Mouse (Mus musculus): ENCODE measurements around the gene Slc25a47. TPM values are rescaled to one million over a fixed set of nuclear protein-coding genes. Genes with fewer than 3 reads are reported as not detected.

Gene Slc25a47
- total RNA-seq, 2 experiments from 2014 or later: 2.8 to 9.0 TPM

DNA sequence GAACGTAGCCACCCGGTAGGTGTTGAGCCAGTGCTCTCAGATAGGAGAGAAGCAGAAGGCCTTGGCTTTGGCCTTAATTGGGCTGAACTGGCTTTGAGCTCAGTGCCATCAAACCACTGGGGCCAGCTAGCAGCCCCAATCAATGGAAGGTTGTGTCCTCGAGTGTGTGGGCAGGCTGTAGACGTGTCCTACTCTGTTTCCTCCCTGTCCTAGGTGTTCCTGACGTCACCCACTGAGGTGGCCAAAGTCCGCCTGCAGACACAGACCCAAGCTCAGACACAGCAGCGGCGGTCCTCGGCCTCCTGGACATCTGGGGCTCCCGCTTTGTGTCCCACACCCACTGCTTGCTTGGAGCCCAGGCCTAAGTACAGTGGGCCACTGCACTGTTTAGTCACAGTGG, 19.2 kb downstream of the Slc25a47 start:
- no peak for ATAC-seq (replicated peaks; ENCODE audit: low FRiP score, poor library complexity, severe bottlenecking)

DNA sequence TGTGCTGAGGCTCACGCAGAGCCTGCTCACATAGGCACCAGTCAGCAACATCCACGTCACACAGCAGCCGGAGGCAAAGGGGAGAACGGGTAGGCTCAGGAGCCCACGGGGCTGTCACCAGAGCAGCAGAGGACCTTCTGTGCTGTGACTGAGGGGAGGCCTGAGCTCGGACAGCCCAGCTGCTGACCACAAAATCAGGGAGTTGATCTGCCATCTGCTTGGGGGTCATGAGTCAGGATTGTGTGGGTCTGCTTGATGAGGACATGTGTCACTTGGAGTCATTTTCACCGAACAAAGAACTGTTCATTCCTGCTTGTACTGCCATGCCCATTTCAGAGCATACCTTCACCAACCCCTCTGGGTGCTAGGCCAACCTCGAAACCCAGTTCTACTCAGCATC, 20.3 kb downstream of the Slc25a47 start:
- ATAC-seq (replicated peaks; ENCODE audit: low FRiP score, poor library complexity, severe bottlenecking): no peak

DNA sequence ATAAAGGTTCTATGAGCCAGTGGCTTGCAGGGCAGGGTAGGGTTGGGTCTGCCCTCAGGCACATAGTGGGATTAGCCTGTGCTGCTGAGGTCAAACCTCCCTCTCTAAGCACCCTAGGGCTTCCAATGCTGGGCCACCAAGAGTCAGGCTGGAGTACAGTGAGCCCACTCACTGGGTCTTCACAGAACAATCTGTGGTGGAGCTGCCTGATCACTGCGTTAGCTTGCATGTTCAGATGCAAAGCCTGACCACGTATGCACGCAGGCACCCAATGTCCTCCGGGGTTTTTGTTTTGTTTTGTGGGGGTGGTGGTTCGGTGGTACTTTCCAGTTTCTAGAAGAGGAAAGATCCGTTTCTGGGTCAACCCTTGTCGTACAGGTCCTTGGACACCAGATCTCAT, 21.3 kb downstream of the Slc25a47 start:
- ATAC-seq (replicated peaks; ENCODE audit: low FRiP score, poor library complexity, severe bottlenecking): no peak

DNA sequence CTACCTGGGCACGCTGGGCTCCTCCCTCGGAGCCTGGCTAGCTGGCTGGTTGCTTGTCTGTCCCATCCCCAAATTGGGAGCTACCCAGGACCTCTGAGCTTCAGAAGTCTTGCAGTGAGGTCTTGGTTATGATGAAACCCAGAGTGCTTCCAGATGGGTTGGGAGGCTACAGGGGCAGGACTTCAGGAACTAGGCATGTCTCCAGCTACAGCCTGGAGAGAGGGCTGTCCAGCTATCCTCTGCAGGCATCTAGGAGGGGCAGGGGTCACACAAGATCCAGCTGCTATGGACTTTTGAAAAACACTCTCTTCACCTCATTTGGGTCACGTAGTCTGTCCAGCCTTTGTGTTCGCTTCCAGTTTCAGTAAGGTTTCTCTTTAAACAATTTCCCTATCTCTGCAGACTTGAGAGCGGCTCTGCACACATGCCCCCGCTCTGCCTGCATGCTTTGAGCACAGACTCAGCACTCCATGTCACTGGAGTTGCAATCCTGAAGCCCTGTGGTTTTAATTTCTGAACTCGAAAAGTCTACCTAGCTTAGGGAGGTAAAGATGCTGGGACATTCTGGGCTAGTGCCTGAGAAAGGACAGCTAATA, 21.8 kb downstream of the Slc25a47 start:
- ATAC-seq (replicated peaks; ENCODE audit: low FRiP score, poor library complexity, severe bottlenecking): no peak

DNA sequence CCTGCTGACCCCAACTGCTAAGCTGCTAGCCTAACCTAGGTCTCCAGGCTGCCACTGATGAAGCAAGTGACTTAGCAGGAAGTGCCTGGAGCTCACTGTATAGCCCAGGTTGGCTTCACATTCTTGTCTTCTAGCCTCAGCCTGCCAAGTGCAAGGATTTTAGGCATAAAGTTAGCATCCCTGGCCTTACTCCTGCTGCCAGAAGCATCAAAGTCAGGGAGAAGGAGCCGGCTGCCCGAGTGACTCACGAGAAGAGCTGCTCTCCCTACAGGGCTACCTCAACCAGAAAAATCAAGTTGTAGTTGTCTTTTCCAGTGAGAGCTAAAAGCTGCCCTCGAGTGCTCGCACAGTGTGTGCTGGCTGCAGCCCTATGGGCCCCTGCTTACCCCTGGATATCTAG, 22.6 kb downstream of the Slc25a47 start:
- no peak for ATAC-seq (replicated peaks; ENCODE audit: low FRiP score, poor library complexity, severe bottlenecking)

DNA sequence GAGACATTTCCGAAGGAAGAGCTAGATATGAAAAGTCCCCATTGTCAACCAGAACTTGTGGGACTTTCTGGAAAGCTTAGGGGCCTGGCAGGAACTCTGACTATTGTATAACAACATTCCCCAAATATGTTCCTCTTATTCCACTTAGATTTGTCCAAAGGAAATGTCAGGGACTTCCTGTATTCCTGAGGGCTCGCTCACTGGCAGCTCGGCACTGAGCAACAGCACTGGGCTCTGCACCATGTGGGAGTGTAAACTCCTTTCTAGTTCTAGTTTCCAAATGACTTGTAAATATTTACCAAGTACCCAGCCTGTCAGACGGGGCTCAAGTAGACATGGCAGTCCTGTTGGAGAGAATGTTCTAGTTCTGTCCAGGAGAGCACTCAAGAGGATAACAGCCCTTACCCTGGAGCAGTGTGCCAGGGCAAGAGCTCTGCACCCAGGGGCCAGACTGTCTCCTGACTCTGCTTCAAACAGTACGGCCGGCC, 29.2 kb downstream of the Slc25a47 start:
- ATAC-seq (replicated peaks; ENCODE audit: low FRiP score, poor library complexity, severe bottlenecking): no peak

DNA sequence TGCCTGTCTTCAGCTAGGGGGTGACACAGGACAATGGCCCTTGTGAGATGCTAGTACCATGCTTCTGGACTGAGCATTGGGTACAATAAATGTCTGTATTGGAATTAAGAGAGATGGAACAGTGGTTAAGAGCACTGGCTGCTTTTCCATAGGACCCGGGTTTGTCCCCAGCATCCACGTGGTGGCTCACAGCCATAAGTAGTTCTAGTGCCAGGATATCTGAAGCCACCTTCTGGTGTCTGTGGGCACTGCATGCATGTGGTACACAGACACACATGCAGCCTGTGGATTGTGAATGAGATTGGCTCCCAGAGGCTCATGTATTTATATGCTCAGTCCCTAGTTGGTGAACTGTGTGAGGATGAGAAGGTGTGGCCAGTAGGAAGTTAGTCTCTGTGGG, 33.7 kb downstream of the Slc25a47 start:
- ATAC-seq (replicated peaks; ENCODE audit: low FRiP score, poor library complexity, severe bottlenecking): 0 out of 2 replicates have a peak, but pooled peaks have one; percentile 56

DNA sequence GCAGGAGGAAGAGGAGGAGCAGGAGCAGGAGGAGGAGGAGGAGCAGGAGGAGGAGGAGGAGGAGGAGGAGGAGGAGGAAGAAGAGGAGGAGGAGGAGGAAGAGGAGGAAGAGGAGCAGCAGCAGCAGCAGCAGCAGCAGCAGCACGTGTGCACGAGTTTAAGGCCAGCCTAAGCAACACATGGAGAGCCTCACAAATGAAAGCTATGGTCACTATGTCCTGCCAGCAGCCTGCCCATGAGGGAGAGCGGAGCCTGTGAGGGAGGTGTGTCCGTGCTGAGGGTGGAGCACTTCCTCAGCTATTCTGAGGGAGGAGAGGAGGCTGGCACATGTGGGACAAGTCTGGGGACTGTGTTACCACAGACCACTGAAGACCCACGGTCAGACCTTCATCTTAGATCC, 37.3 kb downstream of the Slc25a47 start:
- no peak for ATAC-seq (replicated peaks; ENCODE audit: low FRiP score, poor library complexity, severe bottlenecking)

DNA sequence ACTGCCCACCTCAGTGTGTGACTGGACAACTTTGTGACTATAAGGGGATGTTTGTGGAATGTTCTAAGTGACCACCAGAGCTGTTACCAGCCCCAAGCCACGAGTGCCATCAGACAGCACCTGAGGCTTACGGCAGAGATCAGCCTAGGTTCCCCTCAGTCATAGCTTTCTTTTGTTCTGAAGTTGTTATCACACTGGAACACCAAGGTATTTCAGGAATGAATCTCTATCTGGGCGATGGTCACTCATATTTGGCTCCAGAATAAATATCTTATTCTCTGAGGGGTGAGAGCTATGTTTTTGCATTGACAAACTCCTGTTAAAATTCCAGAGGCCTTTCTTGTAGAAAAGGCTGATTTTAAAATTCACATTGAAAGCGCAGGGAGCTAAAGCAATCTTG, 43.3 kb downstream of the Slc25a47 start:
- ATAC-seq (replicated peaks; ENCODE audit: low FRiP score, poor library complexity, severe bottlenecking): no peak

DNA sequence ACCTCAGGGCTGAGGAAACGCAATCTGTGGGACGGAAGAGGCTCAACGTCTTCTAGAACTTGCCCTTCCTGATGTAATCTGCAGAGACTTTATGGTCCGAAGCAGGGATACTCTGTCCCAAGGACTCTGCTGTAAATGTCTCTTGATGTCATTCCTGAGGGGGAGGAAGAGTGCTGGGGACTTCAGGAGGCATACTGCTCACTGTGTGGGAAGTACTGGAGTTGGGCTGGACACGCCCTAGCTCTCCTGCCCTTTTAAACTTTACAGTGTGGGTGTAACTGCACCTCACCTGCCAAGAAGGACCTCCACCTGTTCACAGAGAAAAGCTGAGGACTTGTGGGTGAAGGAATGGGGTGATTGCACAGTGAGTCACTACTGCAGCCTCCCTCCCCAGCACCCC, 44.8 kb downstream of the Slc25a47 start:
- no peak for ATAC-seq (replicated peaks; ENCODE audit: low FRiP score, poor library complexity, severe bottlenecking)

DNA sequence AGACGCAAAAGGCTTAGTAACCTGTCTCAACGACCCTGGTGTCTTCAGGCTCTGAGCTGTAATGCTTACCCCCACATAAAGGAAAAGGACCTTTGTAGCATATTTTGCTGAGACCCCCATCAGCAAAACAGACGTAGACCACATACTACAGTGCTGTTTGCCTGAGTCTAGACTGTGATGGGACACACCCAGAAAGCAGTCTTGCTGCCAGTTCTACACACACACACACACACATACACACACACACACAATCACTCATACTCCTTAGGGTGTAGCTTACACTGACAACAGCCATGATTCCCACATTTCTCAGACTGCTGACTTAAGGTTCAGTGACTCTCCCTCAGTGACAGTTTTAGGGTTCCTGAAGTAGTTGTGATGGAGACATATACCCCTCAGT, 45.3 kb downstream of the Slc25a47 start:
- ATAC-seq (replicated peaks; ENCODE audit: low FRiP score, poor library complexity, severe bottlenecking): no peak

DNA sequence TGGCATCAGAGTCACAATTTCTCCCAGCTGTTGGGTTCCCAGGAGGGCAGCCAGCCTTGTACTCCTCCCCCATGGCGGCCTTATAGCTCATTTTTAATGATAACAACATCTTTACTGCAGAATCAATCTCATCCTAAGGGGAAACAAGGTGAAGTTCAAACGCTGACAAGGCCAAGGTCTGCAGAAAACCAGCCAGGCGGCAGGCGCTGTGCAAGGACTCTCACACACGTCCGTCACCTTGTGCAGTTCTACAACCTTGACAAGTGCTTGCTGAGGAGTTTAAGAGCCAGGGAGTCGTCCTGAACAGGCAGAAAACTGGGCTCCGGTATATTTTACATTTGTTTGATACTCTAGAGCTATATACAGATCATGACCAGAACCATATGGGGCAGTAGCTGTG, 46.9 kb downstream of the Slc25a47 start:
- ATAC-seq (replicated peaks; ENCODE audit: low FRiP score, poor library complexity, severe bottlenecking): no peak

DNA sequence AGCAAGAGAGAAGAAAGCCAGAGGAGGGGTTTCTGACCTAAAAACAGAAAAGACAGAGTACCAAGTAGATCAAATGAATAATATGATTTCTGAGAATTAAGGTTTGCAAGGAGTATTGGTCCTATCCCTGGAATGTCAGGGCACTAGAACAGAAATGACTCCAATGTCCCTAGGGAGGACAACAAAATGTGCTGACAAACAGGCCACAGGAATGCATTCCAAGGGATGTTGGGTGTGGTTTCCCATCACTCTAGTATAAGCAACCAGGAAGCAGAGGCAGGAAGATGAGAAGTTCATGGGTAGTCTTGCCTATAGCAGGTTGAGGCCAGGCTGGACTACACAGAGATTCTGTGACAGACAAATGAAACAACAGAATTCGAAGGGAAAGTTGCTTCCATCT, 50.1 kb downstream of the Slc25a47 start:
- ATAC-seq (replicated peaks; ENCODE audit: low FRiP score, poor library complexity, severe bottlenecking): no peak

DNA sequence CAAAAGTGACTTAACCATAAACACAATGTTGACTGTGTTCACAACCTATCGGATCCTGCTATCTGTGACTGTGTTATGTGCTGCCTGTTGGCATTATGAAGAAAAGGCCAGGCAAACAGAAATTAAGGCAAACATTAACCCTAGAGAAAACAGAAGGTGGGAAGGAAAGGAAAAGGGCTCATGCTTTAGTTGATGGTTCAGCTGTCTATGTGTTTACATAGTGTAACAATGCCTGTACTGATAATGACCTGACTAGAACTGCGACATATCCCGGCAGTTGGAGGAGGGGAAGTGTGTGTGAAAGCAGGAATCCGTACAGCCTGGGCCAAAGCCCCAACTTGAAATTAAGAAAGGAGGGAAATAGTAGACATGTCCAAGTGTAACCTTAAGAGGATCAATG, 51.2 kb downstream of the Slc25a47 start:
- ATAC-seq (replicated peaks; ENCODE audit: low FRiP score, poor library complexity, severe bottlenecking): no peak

DNA sequence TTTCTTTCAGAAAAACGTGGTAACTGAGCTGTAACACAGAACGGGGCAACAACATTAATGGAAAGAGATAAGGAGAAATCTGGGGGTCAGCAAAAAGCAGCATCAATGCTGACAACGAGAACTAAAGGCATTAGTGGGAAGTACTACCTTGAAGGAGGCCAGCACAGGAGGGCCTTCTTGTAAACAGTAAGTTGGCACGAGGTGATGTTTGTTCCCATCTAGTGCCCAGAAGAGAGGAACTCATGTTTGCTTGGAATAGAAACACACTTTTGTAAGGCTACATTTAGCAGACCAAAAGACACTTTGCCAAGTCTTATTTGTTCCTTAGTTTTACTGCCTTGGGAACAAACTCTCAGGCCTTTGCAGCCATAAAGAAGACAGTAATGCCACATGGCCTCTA, 52.8 kb downstream of the Slc25a47 start:
- no peak for ATAC-seq (replicated peaks; ENCODE audit: low FRiP score, poor library complexity, severe bottlenecking)

DNA sequence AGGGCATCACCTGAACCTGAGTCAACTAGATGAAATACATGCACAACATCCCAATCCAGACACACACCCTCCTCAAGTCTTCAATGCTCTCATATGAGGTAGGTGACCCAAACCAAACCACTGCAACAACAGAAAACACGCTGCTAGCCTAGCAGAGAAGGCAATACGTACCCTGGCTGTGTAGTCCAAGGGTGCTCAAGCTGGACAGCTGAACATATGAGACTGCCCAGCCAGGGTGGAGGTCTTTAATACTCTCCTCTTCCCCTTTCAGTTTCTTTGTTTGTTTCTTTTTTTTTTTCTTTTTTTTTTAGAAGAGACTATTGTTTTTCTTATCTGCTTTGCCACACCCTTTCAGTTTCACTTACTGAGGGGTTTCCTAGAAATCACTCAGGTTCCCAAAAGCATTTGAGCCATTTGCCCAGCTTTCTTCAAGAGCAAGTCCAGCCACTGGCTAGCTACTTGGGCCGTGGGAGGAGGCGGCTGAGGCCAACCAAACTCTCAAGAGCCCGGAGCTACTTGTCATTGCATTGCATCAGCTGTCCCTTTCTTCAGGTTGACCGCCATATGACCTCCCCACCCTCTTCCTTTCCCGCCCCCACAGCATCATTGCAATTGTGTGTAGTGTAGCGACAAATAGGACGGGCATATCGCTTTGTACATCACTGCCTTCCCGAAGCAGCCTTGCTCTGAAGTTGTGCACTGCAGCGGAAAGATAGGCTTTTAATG, 57.3 kb downstream of the Slc25a47 start, which contains the start of gene Wdr25:
Gene Wdr25, plus strand, starts transcription at position 643 of the 726 bp plus-strand sequence.
- no peak for ATAC-seq (replicated peaks; ENCODE audit: low FRiP score, poor library complexity, severe bottlenecking)

DNA sequence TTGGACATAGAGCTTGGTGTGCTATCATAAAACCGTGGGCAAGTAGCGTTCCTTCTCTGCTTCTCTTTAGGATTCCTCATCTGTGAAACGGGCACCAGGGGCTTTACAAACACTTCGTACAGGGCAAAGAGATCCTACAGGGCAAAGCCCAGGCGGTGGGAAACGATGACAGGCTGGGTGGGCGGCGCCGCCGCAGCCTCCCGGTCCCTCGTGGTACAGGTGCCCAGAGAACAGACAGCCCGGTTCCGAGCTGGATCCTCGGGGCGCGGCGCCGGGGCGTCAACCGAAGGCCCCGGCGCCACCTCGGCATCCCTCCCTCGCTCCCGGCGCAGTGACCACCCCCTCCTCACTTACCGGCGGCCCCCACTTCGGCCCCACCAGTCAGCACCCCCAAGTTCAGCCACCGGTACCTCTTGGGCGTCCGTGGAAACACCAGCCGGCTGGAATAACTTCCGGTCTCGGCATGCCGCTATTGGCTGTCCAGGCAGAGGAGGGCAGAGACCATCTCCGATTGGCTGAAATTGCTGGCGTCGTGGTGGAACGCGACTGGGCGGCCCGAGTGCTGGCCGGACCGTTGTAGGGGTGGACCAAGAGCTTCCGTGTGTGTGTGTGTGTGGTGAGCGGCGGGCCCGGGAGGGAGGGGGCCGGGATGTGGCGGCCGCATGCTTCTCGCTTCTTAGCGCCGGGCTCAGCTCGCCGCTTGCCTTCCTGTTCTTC, 58.0 kb downstream of the Slc25a47 start, which contains the start of gene Wars:
Gene Wars, minus strand, starts transcription at position 460 of the 717 bp plus-strand sequence.
- peak; percentile 99 for ATAC-seq (replicated peaks; ENCODE audit: low FRiP score, poor library complexity, severe bottlenecking)

DNA sequence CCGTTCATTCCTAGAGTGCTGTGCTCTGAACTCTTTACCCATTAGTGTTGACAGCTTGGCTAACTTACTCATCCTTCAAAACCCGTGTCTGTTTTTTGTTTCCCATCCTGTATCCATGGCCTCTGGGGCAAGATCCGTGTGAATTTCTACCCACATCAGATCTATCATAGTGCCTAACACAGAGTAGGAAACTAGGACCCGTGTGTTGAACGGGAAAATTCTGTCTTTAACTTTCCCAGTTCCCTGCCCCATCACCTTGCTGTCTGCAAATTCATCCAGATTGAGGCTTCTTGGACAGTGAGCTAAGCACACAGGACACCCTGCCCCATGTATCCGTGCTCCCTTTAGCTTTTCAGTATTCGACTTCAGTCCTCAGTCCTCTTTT, 58.6 kb downstream of the Slc25a47 start:
- no peak for ATAC-seq (replicated peaks; ENCODE audit: low FRiP score, poor library complexity, severe bottlenecking)

DNA sequence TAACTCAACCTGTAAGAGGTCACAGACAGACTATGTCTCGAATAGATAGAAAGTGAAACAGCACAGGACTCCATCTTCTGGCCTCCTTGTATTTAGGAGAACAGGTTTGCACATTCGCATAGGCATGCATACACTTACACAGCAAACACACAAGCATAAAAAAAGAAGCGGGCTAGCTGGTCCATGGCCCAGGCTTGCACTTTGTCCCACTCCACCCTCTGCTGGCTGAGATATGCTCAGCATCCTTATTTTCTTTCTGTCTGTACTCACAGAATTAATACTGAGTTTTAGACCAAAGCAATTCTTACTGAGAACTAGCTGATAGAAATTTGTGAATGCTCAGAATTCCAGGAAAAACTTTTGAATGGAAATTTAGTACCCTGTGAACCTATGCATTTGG, 60.2 kb downstream of the Slc25a47 start:
- ATAC-seq (replicated peaks; ENCODE audit: low FRiP score, poor library complexity, severe bottlenecking): no peak

DNA sequence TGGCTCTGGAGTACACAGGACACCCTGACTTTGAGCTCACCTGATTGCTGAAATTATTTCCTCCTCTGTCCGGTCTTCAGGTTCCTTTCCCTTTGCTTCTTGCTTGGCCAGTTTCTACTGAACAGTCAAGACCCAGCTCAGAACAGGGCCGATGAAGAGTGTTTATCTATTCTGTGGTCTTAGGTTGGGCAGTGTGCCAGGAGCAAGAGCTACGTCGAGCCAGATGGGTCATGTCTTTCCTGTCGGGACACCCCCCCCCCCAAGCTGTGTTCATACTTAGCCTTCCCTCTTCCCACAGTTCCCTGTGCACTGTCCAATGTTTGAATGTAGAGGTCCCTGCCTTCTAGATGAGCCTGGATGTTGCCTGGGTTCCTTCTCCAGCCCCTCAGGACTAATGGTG, 65.5 kb downstream of the Slc25a47 start:
- no peak for ATAC-seq (replicated peaks; ENCODE audit: low FRiP score, poor library complexity, severe bottlenecking)

DNA sequence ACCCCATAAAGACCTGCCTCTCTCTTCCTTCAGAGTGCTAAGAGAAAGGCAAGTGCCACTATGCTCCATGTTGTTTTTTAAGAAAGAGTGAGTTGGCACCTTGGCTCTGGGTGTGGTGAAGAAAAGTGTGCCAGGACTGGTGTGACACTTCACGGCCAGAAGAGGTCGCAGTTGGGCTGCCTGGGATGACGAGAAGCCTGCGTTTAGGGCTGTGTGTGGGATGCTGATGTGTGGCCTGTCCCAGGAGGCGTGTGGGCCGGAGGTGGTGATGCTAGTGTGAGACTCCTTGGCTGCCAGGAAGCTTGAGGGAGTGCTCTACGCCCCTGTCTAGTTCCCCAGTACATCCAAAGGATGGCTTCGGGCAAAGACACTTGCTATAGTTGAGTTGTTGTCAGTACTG, 67.1 kb downstream of the Slc25a47 start:
- ATAC-seq (replicated peaks; ENCODE audit: low FRiP score, poor library complexity, severe bottlenecking): peak; percentile 88
